Comparison of ENCODE assay signal across 8 mouse cellular contexts in genomic region chr16:7136971-7137370, GRCm38 (mm10).
DNase-seq lines count a peak whose midpoint lies in the region; ATAC-seq and TF ChIP-seq lines count a peak whose summit lies in the region.

No protein-coding gene starts in this region.

- no peak overlapping the region for H3K4me2 ChIP-seq in kidney, embryonic 16.5 days (replicated peaks; ENCODE audit: low read depth, low read length)
- H3K4me2 ChIP-seq in embryonic facial prominence, embryonic 15.5 days (replicated peaks), result no peak overlapping the region

- intact Hi-C loops in left cerebral cortex, adult 2 months (cut with DNase I), result no loop called here

- H3K9me3 ChIP-seq in kidney, embryonic 16.5 days (ENCODE audit: low read length), result no peaks in the 10 kb centered on the region
- H3K9me3 ChIP-seq in embryonic facial prominence, embryonic 15.5 days (replicated peaks), result no peaks in the 10 kb centered on the region

- peak; percentile 6 to 11 for DNase-seq in kidney, adult 8-10 months
- DNase-seq in R1 (ENCODE audit: low read depth, low spot score), result peak; percentile 75
- DNase-seq in left cerebral cortex, adult 2 months (ENCODE audit: extremely low spot score in 1 of 2, low spot score in 2 of 2), result peak in 1 of 2 experiments; percentile 41
- DNase-seq in retina, postnatal 1 day, result peak; percentile 43
- no peak for DNase-seq in thymus, postnatal 0 days (ENCODE audit: low spot score)
- no peak for DNase-seq in cerebellum, adult 11-12 months

- peak; percentile 65 for TF ChIP-seq CTCF in left cerebral cortex, adult 2 months (IDR thresholded peaks at IDR 0.05)

- 74% methylated on average over 1 of the region's 1 CpGs for WGBS in kidney, embryonic 16.5 days
- 11% methylated on average over 1 of the region's 1 CpGs for WGBS in embryonic facial prominence, embryonic 15.5 days

- no peaks in the 10 kb centered on the region for H3K36me3 ChIP-seq in kidney, embryonic 16.5 days (ENCODE audit: insufficient read depth, low read length)
- no peaks in the 10 kb centered on the region for H3K36me3 ChIP-seq in embryonic facial prominence, embryonic 15.5 days

- H3K9ac ChIP-seq in kidney, embryonic 16.5 days (replicated peaks; ENCODE audit: low read length), result no peak overlapping the region
- no peak overlapping the region for H3K9ac ChIP-seq in embryonic facial prominence, embryonic 15.5 days

- no peak overlapping the region for H3K4me3 ChIP-seq in kidney, embryonic 16.5 days (ENCODE audit: low read length)
- no peak overlapping the region for H3K4me3 ChIP-seq in embryonic facial prominence, embryonic 15.5 days (replicated peaks)
- no peak overlapping the region for H3K4me3 ChIP-seq in left cerebral cortex, adult 2 months

- no peak for ATAC-seq in kidney, embryonic 16.5 days (ENCODE audit: low FRiP score, low TSS enrichment)
- ATAC-seq in embryonic facial prominence, embryonic 15.5 days (ENCODE audit: insufficient number of reproducible peaks, low FRiP score, low TSS enrichment, low read depth), result peak; percentile 43; the same call in 1 of the 2 replicates

- H3K4me1 ChIP-seq in kidney, embryonic 16.5 days (ENCODE audit: insufficient read depth, low read length), result 0 out of 2 replicates have a peak, but pooled peaks cover 5% of the 10 kb centered on the region
- no peaks in the 10 kb centered on the region for H3K4me1 ChIP-seq in embryonic facial prominence, embryonic 15.5 days

- no peaks in the 10 kb centered on the region for H3K27me3 ChIP-seq in kidney, embryonic 16.5 days (ENCODE audit: insufficient read depth, low read length)
- H3K27me3 ChIP-seq in embryonic facial prominence, embryonic 15.5 days, result no peaks in the 10 kb centered on the region

- no peak overlapping the region for H3K27ac ChIP-seq in kidney, embryonic 16.5 days (ENCODE audit: low read length)
- no peak overlapping the region for H3K27ac ChIP-seq in embryonic facial prominence, embryonic 15.5 days (replicated peaks)
- H3K27ac ChIP-seq in left cerebral cortex, adult 2 months, result no peak overlapping the region

Comparison
In these comparisons a context has a peak if more than half of its experiments do, and no peak if none do; other contexts are left out.
1. DNase-seq: peak in kidney, adult 8-10 months (2 of 2), R1 (single experiment) and retina, postnatal 1 day (single experiment); none in thymus, postnatal 0 days (single experiment) and cerebellum, adult 11-12 months (single experiment).